Mouse (Mus musculus) midbrain, postnatal 0 days (tissue): ENCODE results near the gene Ccne1. TPM values are rescaled to one million over a fixed set of nuclear protein-coding genes. Genes with fewer than 3 reads are reported as not detected.

Experiments used
- ATAC-seq: fragments of 200-750 bp; cut with Nextera tagmentation; 2 replicates; pipeline ENCODE4 v1.8.0; 2017; ENCODE audit warnings: moderate number of reproducible peaks, mild to moderate bottlenecking, moderate TSS enrichment, moderate library complexity; ENCODE audit not compliant: low FRiP score
- DNase-seq: peaks from one replicate; pipeline ENCODE4 v3.0.0-alpha.2; 2015; ENCODE audit warnings: low spot score
- H3K27ac ChIP-seq: fragments of 300-500 bp; sonication (generic); 2 replicates; pipeline ENCODE4 v1.5.1; 2014; ENCODE audit warnings: low read depth, mild to moderate bottlenecking, low read length, mixed read lengths
- H3K27me3 ChIP-seq: fragments of 300-500 bp; sonication (generic); 2 replicates; pipeline ENCODE4 v1.6.1; 2014; ENCODE audit warnings: low read length, control low read depth, mixed read lengths; ENCODE audit not compliant: insufficient read depth
- H3K36me3 ChIP-seq: fragments of 300-500 bp; sonication (generic); 2 replicates; pipeline ENCODE4 v1.6.1; 2014; ENCODE audit warnings: low read length, control low read depth, mixed read lengths; ENCODE audit not compliant: insufficient read depth
- H3K4me1 ChIP-seq: fragments of 300-500 bp; sonication (generic); 2 replicates; pipeline ENCODE4 v1.6.1; 2014; ENCODE audit warnings: mild to moderate bottlenecking, control low read depth, antibody characterized with exemption, low read length, mixed read lengths; ENCODE audit not compliant: insufficient read depth
- H3K4me2 ChIP-seq: fragments of 300-500 bp; sonication (generic); 2 replicates; pipeline ENCODE4 v1.6.1; 2014; ENCODE audit warnings: low read depth, mild to moderate bottlenecking, low read length, mixed read lengths; ENCODE audit not compliant: poor library complexity, severe bottlenecking
- H3K4me3 ChIP-seq: fragments of 300-500 bp; sonication (generic); 2 replicates; pipeline ENCODE4 v1.5.1; 2014; ENCODE audit warnings: low read depth, mild to moderate bottlenecking, low read length, moderate library complexity
- H3K9ac ChIP-seq: fragments of 300-500 bp; sonication (generic); replicated peaks from 2 replicates; pipeline ENCODE4 v1.6.1; 2014; ENCODE audit warnings: mild to moderate bottlenecking, low read length, moderate library complexity, mixed read lengths; ENCODE audit not compliant: poor library complexity, severe bottlenecking
- H3K9me3 ChIP-seq: fragments of 300-500 bp; sonication (generic); 2 replicates; pipeline ENCODE4 v1.6.1; 2016; ENCODE audit warnings: low read length, control low read depth
- CTCF ChIP-seq: IDR thresholded peaks from 2 replicates; pipeline ENCODE4 v1.5.1; 2016; ENCODE audit warnings: antibody characterized with exemption, mild to moderate bottlenecking
- WGBS: fragments of 180-500 bp; shearing (Covaris S2); extraction: QIAGEN DNeasy Blood & Tissue Kit; methylation state at CpG from one replicate; pipeline ENCODE4 v1.1.7; 2014; 5-methylcytosine and 5-hydroxymethylcytosine counted together
- polyA plus RNA-seq: library from polyadenylated mRNA; unstranded; fragments of >200 nt; fragmentation: Nextera tagmentation; extraction: Ambion mirVana; gene quantifications from 2 replicates; pipeline ENCODE4 v1.2.1, GENCODE M21; 2015
- total RNA-seq: library from RNA; depleted of rRNA; stranded (reverse); fragments of >200 nt; gene quantifications from 2 replicates; pipeline ENCODE4 v1.2.3, GENCODE M21; 2014

Gene Ccne1
- total and polyA plus RNA-seq, 2 experiments from 2014 or later = 9.5 to 13.2 TPM

DNA sequence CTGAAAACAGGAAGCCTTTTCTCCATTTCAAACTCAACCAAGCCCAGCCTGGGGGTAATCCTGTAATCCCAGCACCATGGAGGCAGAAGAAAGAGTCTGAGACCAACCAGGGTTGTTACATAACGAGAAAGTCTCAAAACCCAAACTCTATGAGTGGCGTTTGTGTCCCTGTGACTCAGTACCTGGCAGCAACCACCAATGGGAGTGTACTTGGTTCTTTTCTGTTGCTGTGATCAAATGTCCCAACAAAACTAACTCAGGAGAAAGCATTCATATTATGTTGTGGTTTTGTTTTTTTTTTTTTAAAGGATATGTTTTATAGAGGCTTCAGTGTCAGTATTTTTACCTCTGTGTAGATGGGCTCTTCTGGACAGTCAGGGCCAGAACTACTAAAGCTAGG is 36.7 kb downstream of the Ccne1 start:
- no peak overlapping the region for H3K27ac ChIP-seq
- no peak overlapping the region for H3K4me3 ChIP-seq
- H3K9me3 ChIP-seq = no peaks in the 10 kb centered on the region
- no peak overlapping the region for H3K4me2 ChIP-seq
- no peak for DNase-seq
- peaks cover 6% of the 10 kb centered on the region for H3K4me1 ChIP-seq
- no peaks in the 10 kb centered on the region for H3K27me3 ChIP-seq
- 35% methylated on average over 2 of the region's 2 CpGs for whole genome bisulfite sequencing
- no peak for TF ChIP-seq CTCF
- no peak for ATAC-seq
- H3K9ac ChIP-seq = no peak overlapping the region
- H3K36me3 ChIP-seq = no peaks in the 10 kb centered on the region

DNA sequence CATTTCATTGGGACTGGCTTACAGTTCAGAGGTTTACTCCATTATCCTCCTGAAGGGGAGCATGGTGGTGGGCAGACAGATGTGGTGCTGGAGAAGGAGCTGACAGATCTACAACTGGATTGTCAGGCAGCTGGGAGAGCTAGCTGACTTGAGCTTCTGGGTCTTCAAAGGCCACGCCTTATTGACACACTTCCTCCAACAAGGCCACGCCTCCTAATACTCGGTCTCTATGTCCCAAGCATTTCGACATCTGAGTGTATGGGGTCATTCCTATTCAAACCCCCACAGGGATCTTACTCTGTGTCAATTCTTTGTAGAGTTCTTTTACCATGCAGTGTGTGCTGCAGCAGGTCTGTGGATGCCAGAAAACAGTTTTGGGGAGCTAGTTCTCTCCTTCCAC is 42.9 kb downstream of the Ccne1 start:
- ATAC-seq (no peak), DNase-seq (no peak)
- Histone ChIP-seq H3K4me3 (no peak overlapping the region), H3K36me3 (no peaks in the 10 kb centered on the region), H3K27ac (no peak overlapping the region), H3K27me3 (no peaks in the 10 kb centered on the region), H3K9ac (no peak overlapping the region), H3K4me1 (no peaks in the 10 kb centered on the region), H3K9me3 (no peaks in the 10 kb centered on the region), H3K4me2 (no peak overlapping the region)
- WGBS = 53% methylated on average over 4 of the region's 4 CpGs
- TF ChIP-seq CTCF = no peak

DNA sequence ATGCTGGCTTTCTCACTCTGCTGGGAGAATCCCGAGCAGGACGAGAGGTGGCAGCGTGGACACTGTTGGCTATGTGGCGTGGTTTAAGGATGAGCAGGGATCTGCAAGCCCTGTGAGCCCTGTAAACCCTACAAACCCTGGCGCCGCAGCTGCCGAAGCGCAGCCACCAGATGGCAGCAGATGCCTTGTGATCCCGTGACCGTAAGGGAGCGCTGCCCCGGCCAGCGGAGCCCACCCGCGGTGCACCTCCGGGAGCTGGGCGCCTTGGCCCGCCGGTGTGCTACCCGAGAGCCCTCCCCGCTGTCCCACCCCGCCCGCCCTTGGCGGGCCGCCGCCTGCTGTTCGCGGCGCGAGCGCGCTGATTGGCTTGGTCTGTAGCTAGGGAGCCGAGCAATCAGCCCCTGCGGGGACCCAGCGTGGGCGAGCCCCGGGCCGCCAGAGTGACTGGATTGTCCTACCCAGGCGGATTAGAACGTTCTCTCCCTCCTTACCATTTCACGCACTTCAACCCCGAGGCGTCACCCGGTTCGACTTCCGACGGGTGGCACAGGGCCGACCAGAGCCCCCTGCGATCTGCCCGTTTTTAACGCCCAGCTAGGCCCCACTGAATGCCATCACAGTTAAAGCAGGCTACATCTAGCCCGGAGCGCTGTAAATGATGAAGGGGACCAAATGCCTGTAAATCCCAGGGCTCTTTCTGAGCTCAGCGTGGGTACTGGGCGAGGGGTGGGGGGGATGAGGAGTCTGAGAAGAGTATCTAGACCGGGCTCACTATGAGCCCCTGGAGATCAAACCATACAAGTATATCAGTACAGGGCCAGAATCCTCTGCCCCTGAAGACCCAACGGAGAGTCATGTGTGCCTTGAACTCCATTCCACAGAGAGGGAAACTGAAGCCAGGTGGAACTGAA is 46.0 kb downstream of the Ccne1 start:
- Histone ChIP-seq H3K9ac (peak overlapping the region; percentile 81), H3K4me3 (peak overlapping the region; percentile 58), H3K36me3 (no peaks in the 10 kb centered on the region), H3K9me3 (no peaks in the 10 kb centered on the region), H3K27me3 (no peaks in the 10 kb centered on the region), H3K4me1 (peaks cover 3% of the 10 kb centered on the region; the same call in 1 of the 2 replicates), H3K4me2 (peak overlapping the region; percentile 71), H3K27ac (peak overlapping the region; percentile 62)
- DNase-seq (peak; percentile 94), ATAC-seq (peak; percentile 88)
- TF ChIP-seq CTCF = peak; percentile 88
- WGBS = 1% methylated on average over 57 of the region's 57 CpGs

DNA sequence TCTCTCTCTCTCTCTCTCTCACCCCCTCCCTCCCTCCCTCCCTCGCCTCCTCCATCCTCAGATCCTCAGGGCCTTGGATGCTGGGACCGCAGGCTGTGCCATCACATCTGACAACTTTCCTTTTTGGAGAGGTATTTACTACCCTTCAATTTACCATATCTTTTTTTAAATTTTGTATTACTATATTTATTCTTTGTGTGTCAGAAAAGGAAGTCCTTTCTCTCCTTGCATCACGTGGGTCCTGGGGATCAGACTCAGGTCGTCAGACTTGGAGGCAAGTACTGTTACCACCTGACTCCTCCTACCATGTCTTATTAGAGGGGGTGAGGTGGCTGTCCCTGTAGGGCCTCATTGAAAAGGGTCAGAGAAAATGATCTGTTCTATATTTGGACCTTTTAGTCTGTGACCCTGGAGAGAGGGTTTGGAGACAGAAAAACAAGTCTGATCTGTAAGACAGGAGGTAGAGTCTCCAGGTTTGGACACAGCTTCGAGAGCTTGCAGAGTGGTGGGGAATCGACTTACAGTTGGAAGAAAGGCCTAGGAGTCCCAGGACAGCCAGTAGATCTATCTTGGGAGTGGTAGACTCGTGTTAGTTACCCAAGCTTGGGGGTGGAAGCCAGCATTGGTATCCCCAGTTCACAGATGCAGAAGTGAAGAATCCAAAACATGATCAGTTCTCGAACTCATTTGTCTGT is 47.6 kb downstream of the Ccne1 start:
- TF ChIP-seq CTCF = no peak
- Histone ChIP-seq H3K27ac (no peak overlapping the region), H3K4me2 (no peak overlapping the region), H3K9ac (no peak overlapping the region), H3K9me3 (no peaks in the 10 kb centered on the region), H3K4me3 (no peak overlapping the region), H3K4me1 (peaks cover 3% of the 10 kb centered on the region; the same call in 1 of the 2 replicates), H3K36me3 (no peaks in the 10 kb centered on the region), H3K27me3 (no peaks in the 10 kb centered on the region)
- ATAC-seq = no peak
- no peak for DNase-seq
- 78% methylated on average over 8 of the region's 8 CpGs for WGBS

DNA sequence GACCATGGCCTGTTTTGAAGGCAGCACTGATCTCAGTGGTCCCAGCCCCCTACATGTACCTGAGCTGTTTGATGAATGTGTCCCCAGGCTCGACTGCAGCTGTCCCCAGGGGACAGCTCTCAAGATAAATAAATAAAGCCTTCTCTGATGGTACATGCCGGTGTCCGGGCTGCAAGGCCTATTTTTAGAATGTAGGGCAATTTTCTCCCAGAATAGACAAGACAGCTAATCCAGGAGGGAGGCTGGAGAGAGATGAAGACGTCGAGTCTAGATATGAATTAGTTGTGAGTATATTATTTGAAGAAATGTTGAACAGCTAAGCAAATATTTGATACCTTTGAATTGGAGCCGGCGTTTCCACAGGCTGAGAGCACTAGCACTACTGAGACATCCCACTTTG is 48.2 kb downstream of the Ccne1 start:
- no peaks in the 10 kb centered on the region for H3K27me3 ChIP-seq
- no peak overlapping the region for H3K27ac ChIP-seq
- no peak overlapping the region for H3K9ac ChIP-seq
- H3K4me2 ChIP-seq = no peak overlapping the region
- TF ChIP-seq CTCF = no peak
- H3K36me3 ChIP-seq = no peaks in the 10 kb centered on the region
- no peak overlapping the region for H3K4me3 ChIP-seq
- DNase-seq = peak; percentile 2
- no peaks in the 10 kb centered on the region for H3K9me3 ChIP-seq
- ATAC-seq = no peak
- peaks cover 3% of the 10 kb centered on the region; the same call in 1 of the 2 replicates for H3K4me1 ChIP-seq
- 55% methylated on average over 7 of the region's 7 CpGs for WGBS

DNA sequence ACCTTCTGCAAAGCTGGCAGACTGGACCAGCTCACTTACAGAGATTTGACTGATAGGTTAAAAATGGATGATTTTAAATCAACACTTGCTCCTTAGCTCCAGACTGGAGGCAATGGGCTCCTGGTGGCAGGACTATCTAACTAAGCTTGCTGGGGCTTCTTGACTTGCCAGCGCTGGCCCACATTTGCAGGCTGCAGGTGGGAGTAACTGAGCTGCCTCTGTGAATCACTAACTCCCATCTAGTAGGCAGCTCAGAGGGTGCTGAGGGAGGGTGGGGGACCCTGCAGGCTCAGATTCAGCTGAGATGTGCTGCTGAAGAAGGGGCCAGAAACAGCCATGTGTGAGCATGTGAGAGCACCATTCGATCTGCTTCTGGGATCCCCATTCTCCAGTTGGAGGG is 51.3 kb downstream of the Ccne1 start:
- Histone ChIP-seq H3K27me3 (no peaks in the 10 kb centered on the region), H3K27ac (no peak overlapping the region), H3K4me3 (no peak overlapping the region), H3K9ac (no peak overlapping the region), H3K4me2 (no peak overlapping the region), H3K36me3 (no peaks in the 10 kb centered on the region), H3K9me3 (no peaks in the 10 kb centered on the region), H3K4me1 (peaks cover 3% of the 10 kb centered on the region; the same call in 1 of the 2 replicates)
- 91% methylated on average over 2 of the region's 2 CpGs for WGBS
- ATAC-seq (no peak), DNase-seq (no peak)
- TF ChIP-seq CTCF = no peak
